Mouse (Mus musculus) embryonic facial prominence, embryonic 15.5 days (tissue): Measurements from ENCODE around the gene Ttc32. TPM values are rescaled to one million over a fixed set of nuclear protein-coding genes. Genes with fewer than 3 reads are reported as not detected.
"Not testable (repeated sequence)": the region's sequence is repeated elsewhere in the genome, so short reads cannot be mapped to it uniquely, and the experiment has no call there.

Experiments used
- ATAC-seq: fragments of 200-750 bp; cut with Nextera tagmentation; 2 replicates; pipeline ENCODE4 v1.8.0; 2017; ENCODE audit warnings: low read depth, moderate TSS enrichment; ENCODE audit not compliant: insufficient number of reproducible peaks, low FRiP score, low TSS enrichment
- H3K27ac ChIP-seq: fragments of 300-500 bp; sonication (generic); replicated peaks from 2 replicates; pipeline ENCODE4 v1.5.1; 2015; ENCODE audit warnings: mild to moderate bottlenecking, inconsistent platforms
- H3K27me3 ChIP-seq: fragments of 300-500 bp; sonication (generic); 2 replicates; pipeline ENCODE4 v1.6.1; 2015; ENCODE audit warnings: inconsistent platforms
- H3K36me3 ChIP-seq: fragments of 300-500 bp; sonication (generic); 2 replicates; pipeline ENCODE4 v1.6.1; 2015; ENCODE audit warnings: mild to moderate bottlenecking, inconsistent platforms
- H3K4me1 ChIP-seq: fragments of 300-500 bp; sonication (generic); 2 replicates; pipeline ENCODE4 v1.6.1; 2015; ENCODE audit warnings: inconsistent platforms
- H3K4me2 ChIP-seq: fragments of 300-500 bp; sonication (generic); replicated peaks from 2 replicates; pipeline ENCODE4 v1.6.1; 2015; ENCODE audit warnings: mild to moderate bottlenecking, inconsistent platforms
- H3K4me3 ChIP-seq: fragments of 300-500 bp; sonication (generic); replicated peaks from 2 replicates; pipeline ENCODE4 v1.5.1; 2015; ENCODE audit warnings: mild to moderate bottlenecking, inconsistent platforms
- H3K9ac ChIP-seq: fragments of 300-500 bp; sonication (generic); 2 replicates; pipeline ENCODE4 v1.6.1; 2015; ENCODE audit warnings: inconsistent platforms
- H3K9me3 ChIP-seq: fragments of 300-500 bp; sonication (generic); replicated peaks from 2 replicates; pipeline ENCODE4 v1.6.1; 2016; ENCODE audit warnings: inconsistent platforms
- WGBS: fragments of 180-500 bp; shearing (Covaris S2); methylation state at CpG from one replicate; pipeline ENCODE4 v1.1.7; 2015; 5-methylcytosine and 5-hydroxymethylcytosine counted together
- polyA plus RNA-seq: library from polyadenylated mRNA; unstranded; fragments of >200 nt; fragmentation: Nextera tagmentation; extraction: Ambion mirVana; gene quantifications from 2 replicates; pipeline ENCODE4 v1.2.1, GENCODE M21; 2015

Gene Ttc32
- polyA plus RNA-seq, 1 experiment from 2014 or later = 14.4 TPM

- no peak overlapping the region for H3K4me2 ChIP-seq
- no peak for ATAC-seq
- WGBS = 94% methylated on average over 14 of the region's 14 CpGs
Measured at GRCm38 (mm10) chr12:9024071-9024470, 5.7 kb upstream of the Ttc32 start.

GRCm38 (mm10) chr12:9024736-9025135 is 5.1 kb upstream of the Ttc32 start:
- no peak overlapping the region for H3K27ac ChIP-seq
- WGBS = 85% methylated on average over 13 of the region's 13 CpGs
- H3K9me3 ChIP-seq = no peaks in the 10 kb centered on the region
- no peak for ATAC-seq
- H3K4me1 ChIP-seq = no peaks in the 10 kb centered on the region
- H3K27me3 ChIP-seq = no peaks in the 10 kb centered on the region
- no peak overlapping the region for H3K4me2 ChIP-seq
- H3K9ac ChIP-seq = no peak overlapping the region
- peaks cover 11% of the 10 kb centered on the region; the same call in 1 of the 2 replicates for H3K36me3 ChIP-seq
- H3K4me3 ChIP-seq = no peak overlapping the region

More at GRCm38 (mm10) chr12:9024071-9024470, 5.7 kb upstream of the Ttc32 start:
- Histone ChIP-seq H3K4me1 (no peaks in the 10 kb centered on the region), H3K27ac (no peak overlapping the region), H3K36me3 (peaks cover 11% of the 10 kb centered on the region; the same call in 1 of the 2 replicates), H3K27me3 (no peaks in the 10 kb centered on the region), H3K9me3 (no peaks in the 10 kb centered on the region), H3K4me3 (no peak overlapping the region), H3K9ac (no peak overlapping the region)

- H3K4me2 ChIP-seq = no peak overlapping the region
- no peaks in the 10 kb centered on the region for H3K9me3 ChIP-seq
- H3K4me1 ChIP-seq = peaks cover 7% of the 10 kb centered on the region; the same call in 1 of the 2 replicates
- H3K27ac ChIP-seq = no peak overlapping the region
- ATAC-seq = no peak
- H3K27me3 ChIP-seq = no peaks in the 10 kb centered on the region
- H3K4me3 ChIP-seq = no peak overlapping the region
- peaks cover 11% of the 10 kb centered on the region; the same call in 1 of the 2 replicates for H3K36me3 ChIP-seq
- no peak overlapping the region for H3K9ac ChIP-seq
Measured at GRCm38 (mm10) chr12:9026843-9027242, 3.0 kb upstream of the Ttc32 start.

- not testable (repeated sequence) for H3K9me3 ChIP-seq, H3K4me1 ChIP-seq, H3K4me2 ChIP-seq, H3K9ac ChIP-seq, H3K4me3 ChIP-seq, H3K27me3 ChIP-seq, H3K27ac ChIP-seq, ATAC-seq
- 89% methylated on average over 7 of the region's 7 CpGs for WGBS
- H3K36me3 ChIP-seq = peaks cover 11% of the 10 kb centered on the region; the same call in 1 of the 2 replicates
Measured at GRCm38 (mm10) chr12:9028816-9029215, 981 bp upstream of the Ttc32 start.

- Histone ChIP-seq H3K27ac (peak overlapping the region; percentile 98; the same call in 1 of the 2 replicates), H3K4me1 (peaks cover 7% of the 10 kb centered on the region; the same call in 1 of the 2 replicates), H3K27me3 (no peaks in the 10 kb centered on the region), H3K4me3 (peak overlapping the region; percentile 60), H3K4me2 (peak overlapping the region; percentile 70; the same call in 1 of the 2 replicates), H3K36me3 (peaks cover 11% of the 10 kb centered on the region; the same call in 1 of the 2 replicates), H3K9me3 (no peaks in the 10 kb centered on the region), H3K9ac (no peak overlapping the region; the same call in 1 of the 2 replicates)
- 25% methylated on average over 4 of the region's 4 CpGs for WGBS
- ATAC-seq = 0 out of 2 replicates have a peak, but pooled peaks have one; percentile 49
Measured at GRCm38 (mm10) chr12:9029506-9029887, 300 bp upstream of the Ttc32 start.

- Histone ChIP-seq H3K27ac (no peak overlapping the region), H3K4me3 (peak overlapping the region; percentile 60), H3K27me3 (no peaks in the 10 kb centered on the region), H3K4me1 (peaks cover 7% of the 10 kb centered on the region; the same call in 1 of the 2 replicates), H3K36me3 (peaks cover 11% of the 10 kb centered on the region; the same call in 1 of the 2 replicates), H3K4me2 (peak overlapping the region; percentile 70), H3K9ac (0 out of 2 replicates have a peak overlapping the region, but pooled peaks have one; percentile 81), H3K9me3 (no peaks in the 10 kb centered on the region)
- ATAC-seq = no peak
- 71% methylated on average over 8 of the region's 8 CpGs for WGBS
Measured at GRCm38 (mm10) chr12:9031166-9031565, 1.4 kb downstream of the Ttc32 start.

- Histone ChIP-seq H3K4me3 (no peak overlapping the region), H3K27me3 (no peaks in the 10 kb centered on the region), H3K36me3 (peaks cover 3% of the 10 kb centered on the region; the same call in 1 of the 2 replicates), H3K27ac (no peak overlapping the region), H3K4me1 (peaks cover 7% of the 10 kb centered on the region; the same call in 1 of the 2 replicates), H3K9me3 (no peaks in the 10 kb centered on the region), H3K4me2 (no peak overlapping the region), H3K9ac (no peak overlapping the region)
- no peak for ATAC-seq
Measured at GRCm38 (mm10) chr12:9033140-9033539, 3.3 kb downstream of the Ttc32 start.

GRCm38 (mm10) chr12:9036409-9036808 is 6.6 kb downstream of the Ttc32 start:
- Histone ChIP-seq H3K27ac (no peak overlapping the region), H3K4me2 (no peak overlapping the region), H3K36me3 (no peaks in the 10 kb centered on the region), H3K9ac (no peak overlapping the region), H3K9me3 (no peaks in the 10 kb centered on the region), H3K27me3 (no peaks in the 10 kb centered on the region), H3K4me1 (0 out of 2 replicates have a peak, but pooled peaks cover under 1% of the 10 kb centered on the region), H3K4me3 (no peak overlapping the region)
- no peak for ATAC-seq
- 77% methylated on average over 9 of the region's 9 CpGs for WGBS

- H3K36me3 ChIP-seq = no peaks in the 10 kb centered on the region
- 71% methylated on average over 5 of the region's 5 CpGs for WGBS
- no peak overlapping the region for H3K27ac ChIP-seq
- no peak overlapping the region for H3K4me2 ChIP-seq
- H3K4me3 ChIP-seq = no peak overlapping the region
- H3K4me1 ChIP-seq = no peaks in the 10 kb centered on the region
- H3K27me3 ChIP-seq = no peaks in the 10 kb centered on the region
- no peak for ATAC-seq
- no peak overlapping the region for H3K9ac ChIP-seq
- H3K9me3 ChIP-seq = no peaks in the 10 kb centered on the region
Measured at GRCm38 (mm10) chr12:9040177-9040576, 10.4 kb downstream of the Ttc32 start.

- Histone ChIP-seq H3K4me2 (no peak overlapping the region), H3K4me3 (no peak overlapping the region), H3K36me3 (no peaks in the 10 kb centered on the region), H3K27ac (no peak overlapping the region), H3K4me1 (no peaks in the 10 kb centered on the region), H3K9me3 (no peaks in the 10 kb centered on the region), H3K9ac (no peak overlapping the region), H3K27me3 (no peaks in the 10 kb centered on the region)
- ATAC-seq = no peak
- 46% methylated on average over 7 of the region's 7 CpGs for WGBS
Measured at GRCm38 (mm10) chr12:9040686-9041085, 10.9 kb downstream of the Ttc32 start.

- no peak for ATAC-seq
- H3K36me3 ChIP-seq = no peaks in the 10 kb centered on the region
- H3K9me3 ChIP-seq = no peaks in the 10 kb centered on the region
- WGBS = 76% methylated on average over 5 of the region's 5 CpGs
- H3K27ac ChIP-seq = no peak overlapping the region
- no peak overlapping the region for H3K9ac ChIP-seq
- no peak overlapping the region for H3K4me2 ChIP-seq
- no peaks in the 10 kb centered on the region for H3K27me3 ChIP-seq
- H3K4me3 ChIP-seq = no peak overlapping the region
- no peaks in the 10 kb centered on the region for H3K4me1 ChIP-seq
Measured at GRCm38 (mm10) chr12:9042316-9042715, 12.5 kb downstream of the Ttc32 start.

- Histone ChIP-seq H3K9me3 (no peaks in the 10 kb centered on the region), H3K4me1 (no peaks in the 10 kb centered on the region), H3K9ac (no peak overlapping the region), H3K27ac (no peak overlapping the region), H3K4me2 (no peak overlapping the region), H3K27me3 (no peaks in the 10 kb centered on the region), H3K36me3 (no peaks in the 10 kb centered on the region), H3K4me3 (no peak overlapping the region)
- ATAC-seq = no peak; the same call in 1 of the 2 replicates
- 88% methylated on average over 3 of the region's 3 CpGs for WGBS
Measured at GRCm38 (mm10) chr12:9042759-9043158, 13.0 kb downstream of the Ttc32 start.
